Mouse (Mus musculus): ENCODE data around the gene Myom1. TPM values are rescaled to one million over a fixed set of nuclear protein-coding genes. Genes with fewer than 3 reads are reported as not detected.

Myom1 gene
- total RNA-seq, 4 experiments from 2014 or later = 1,005 to 1,153 (median 1,086) TPM

DNA sequence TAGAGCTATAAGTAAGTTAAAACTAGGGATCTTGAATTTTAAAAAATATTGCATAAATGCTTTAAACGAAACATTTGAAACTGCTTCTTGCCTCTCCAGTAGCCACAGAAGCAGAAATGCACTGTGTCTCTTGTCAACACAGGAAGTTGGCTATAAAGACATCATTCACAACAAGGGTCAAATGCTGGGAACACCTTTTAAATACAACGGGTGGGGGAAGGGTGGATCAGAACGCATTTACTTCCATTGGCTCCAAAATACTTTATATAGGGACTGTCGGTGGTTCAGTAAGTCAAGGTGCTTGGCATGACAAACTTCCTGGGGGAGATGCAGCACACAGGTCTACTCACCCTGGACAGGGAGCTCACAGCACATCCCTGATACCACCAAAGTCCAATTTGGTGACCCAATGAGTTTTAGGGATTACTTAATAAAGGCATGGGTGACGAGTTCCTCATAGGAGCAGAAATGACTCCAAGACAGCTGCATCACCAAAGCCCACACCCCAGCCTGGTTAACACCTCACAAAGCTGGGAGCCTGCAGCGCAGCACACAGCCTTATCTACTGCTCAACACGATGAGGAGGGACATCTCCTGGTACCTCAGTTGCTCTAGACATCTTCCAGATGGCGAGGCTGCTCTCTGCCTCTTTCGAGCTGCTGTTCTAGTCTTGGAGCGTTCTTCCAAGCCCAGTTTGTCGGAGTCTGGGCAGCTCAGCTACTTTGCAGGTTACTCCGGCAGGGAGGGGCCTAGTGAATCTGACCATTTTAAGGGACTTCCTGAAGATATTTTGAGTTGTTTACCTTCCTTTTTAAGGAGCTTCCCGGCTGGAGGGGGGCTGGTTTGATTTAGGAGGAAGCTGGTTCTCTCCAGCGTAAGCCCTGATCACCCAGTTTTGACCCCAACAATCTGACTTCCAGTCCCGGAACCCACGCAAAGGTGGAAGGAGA lies 134.2 kb downstream of the Myom1 start:
- no peak for DNase-seq (ENCODE audit: low spot score)

- no peak for DNase-seq (ENCODE audit: low spot score)
These were observed 134.9 kb downstream of the Myom1 start for GRCm38 (mm10) chr17:71137334-71137721.

DNA sequence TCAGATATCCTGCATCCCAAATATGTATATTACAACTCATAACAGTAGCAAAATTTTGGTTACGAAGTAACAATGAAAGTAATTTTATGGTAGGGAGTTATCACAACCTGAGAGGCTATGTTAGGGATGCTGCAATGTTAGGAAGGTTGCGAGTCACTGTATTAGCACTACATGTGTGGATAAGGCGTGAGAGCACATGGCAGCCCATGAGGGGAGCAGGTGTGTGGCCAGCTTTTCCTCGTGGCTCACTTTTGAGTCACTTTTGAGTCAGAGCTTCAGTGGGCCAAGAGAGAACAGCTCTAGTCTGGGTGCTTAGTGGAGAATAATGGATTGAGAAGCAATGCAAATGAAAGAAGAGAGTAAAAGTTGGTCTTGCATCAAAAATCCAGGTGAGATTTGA lies 139.6 kb downstream of the Myom1 start:
- DNase-seq (ENCODE audit: low spot score) = no peak

GRCm38 (mm10) chr17:71143155-71143554 lies 140.7 kb downstream of the Myom1 start:
- no peak for DNase-seq (ENCODE audit: low spot score)

DNA sequence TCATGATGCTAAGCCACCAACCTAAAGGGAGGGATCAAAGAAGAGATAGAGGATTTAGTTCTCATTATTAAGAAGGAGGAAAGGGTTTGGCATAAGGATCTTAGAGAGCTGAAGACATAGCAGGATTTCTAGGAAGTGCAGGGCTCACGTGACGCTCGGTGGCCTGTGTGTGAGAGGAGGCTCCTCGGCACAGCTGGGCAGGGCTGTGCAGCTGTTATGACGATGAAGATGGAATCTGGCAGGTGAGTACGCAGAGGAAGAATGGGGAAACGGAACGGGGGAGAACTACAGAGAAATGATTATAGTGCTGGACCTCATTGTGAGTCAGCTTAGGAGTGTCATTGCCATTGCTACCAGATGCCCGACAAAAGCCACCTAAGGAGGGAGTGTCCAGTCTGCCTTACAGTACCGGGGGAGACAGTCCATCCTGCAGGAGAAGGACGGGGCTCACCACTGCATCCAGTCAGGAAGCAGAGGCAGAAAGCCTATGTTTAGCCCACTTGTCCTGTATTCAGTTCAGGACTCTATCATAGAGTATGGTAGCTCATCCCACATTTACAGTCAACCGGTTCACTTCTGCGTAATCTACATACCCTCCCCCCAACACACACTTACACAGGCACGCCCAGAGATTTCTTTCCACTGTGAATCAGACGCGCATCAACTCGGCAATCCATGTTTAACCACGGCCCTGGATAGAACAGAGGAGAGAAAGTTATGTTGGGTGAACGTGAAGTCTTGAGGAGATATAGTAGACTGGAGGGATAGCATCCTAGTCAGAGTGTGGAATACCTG lies 142.1 kb downstream of the Myom1 start:
- no peak for DNase-seq (ENCODE audit: low spot score)

GRCm38 (mm10) chr17:71145248-71145961 lies 143.0 kb downstream of the Myom1 start:
- no peak for DNase-seq (ENCODE audit: low spot score)

DNA sequence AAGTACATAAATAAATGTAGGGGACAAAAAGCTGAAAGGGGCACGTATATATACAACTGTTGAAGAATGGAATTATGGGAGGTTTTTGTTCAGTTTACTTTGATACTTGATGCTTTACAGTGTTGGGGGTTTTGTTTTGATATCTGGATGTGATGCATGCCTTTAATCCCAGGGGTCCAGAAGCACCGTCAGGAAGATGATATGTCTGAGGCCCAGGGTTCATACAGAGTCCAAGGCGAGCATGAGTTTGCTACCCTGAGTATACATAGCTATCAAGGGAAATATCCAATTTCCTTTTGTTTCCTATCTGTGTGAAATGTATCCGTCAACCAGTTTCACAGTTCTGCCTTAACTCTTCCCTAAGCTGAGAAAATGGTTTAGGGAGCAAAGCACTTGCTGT lies 150.9 kb downstream of the Myom1 start:
- DNase-seq (ENCODE audit: low spot score) = no peak

DNA sequence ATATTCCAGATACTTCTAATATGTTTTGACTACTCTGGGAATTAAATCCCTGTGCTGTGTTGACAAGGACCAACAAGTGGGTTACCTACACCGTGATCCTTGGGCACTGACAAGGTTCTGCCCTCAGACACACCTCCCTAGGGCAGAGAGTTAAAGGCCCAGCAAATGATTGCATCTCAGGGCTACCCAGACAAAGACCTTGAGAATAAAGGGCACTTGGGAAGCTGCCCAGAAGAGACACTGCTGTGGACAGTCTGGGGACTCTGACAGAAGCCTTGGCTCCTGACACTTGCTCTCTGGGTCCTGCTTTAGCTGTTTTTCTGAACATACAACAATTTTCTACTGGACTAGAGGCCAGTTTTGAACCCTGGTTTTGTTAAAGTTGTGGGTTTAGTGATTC lies 152.8 kb downstream of the Myom1 start:
- DNase-seq (ENCODE audit: low spot score) = no peak

- no peak for DNase-seq (ENCODE audit: low spot score)
These were observed 156.7 kb downstream of the Myom1 start for GRCm38 (mm10) chr17:71159152-71159567.

DNA sequence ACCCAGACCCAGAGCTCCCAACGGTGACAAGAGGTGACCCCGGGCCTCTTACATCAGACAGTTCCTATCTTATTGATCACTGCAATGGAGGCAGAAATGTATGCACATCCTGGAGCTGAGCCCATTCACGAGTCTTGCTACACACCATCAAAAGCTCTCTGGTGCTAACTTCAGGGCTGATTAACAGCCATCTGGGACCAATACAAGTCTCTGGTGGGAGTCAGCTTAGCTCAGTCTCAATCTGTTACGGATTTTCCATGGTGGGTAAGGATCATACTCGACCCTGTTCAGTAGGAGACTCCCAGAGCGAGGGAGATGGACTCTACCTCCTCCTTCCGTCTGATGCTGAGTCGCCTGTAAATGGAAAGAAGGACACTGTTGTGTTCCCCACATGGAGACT lies 157.3 kb downstream of the Myom1 start:
- DNase-seq (ENCODE audit: low spot score) = no peak

DNA sequence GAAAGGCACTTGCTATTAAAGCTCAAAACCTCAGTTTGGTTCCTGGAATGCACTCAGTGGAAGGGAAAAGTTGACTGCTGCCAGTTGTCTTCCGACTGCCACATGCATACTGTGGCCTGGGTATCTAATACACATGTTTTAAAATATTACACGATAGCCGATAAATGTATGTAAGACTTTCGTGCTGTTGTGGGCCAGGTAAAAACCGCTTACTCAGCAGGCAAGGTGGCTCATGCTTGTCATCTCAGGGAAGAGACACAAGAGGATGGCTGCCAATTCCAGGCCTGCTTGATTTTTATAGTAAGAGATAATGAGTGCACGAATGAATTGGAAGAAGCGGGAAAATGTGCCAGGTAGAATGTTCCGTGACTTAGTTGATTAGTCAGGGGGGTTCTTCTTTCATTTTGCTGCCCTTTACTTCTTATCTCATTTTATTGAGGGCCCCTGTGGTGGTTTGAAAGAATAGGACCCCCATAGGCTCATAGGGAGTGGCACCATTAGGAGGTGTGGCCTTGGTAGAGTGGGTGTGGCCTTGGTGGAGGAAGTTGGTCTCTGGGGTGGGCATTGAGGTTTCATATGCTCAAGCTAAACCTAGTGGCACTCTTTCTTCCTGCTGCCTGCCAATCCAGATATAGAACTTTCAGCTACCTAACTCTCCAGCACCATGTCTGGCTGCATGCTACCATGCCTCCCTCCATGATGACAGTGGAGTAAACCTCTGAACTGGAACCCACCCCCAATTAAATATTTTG lies 158.0 kb downstream of the Myom1 start:
- DNase-seq (ENCODE audit: low spot score) = no peak

DNA sequence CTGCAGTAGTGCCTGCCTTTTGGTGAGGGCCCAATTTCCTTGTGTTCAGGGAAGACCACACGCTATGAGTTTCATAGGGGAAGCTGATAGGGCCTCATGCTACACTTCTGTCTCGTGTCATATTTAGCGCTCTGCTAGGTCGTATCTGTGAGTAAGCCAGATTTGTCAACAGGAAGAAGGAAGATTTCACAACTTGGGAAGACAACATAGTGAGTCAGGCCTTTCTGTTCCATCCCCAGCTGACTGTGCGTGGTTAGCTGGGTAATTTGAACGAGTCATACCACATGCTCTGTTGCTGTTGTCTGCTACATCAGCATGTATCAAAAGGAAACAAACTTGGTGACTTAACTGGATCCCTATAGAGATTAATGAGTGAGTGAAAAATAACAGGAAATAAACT lies 162.6 kb downstream of the Myom1 start:
- DNase-seq (ENCODE audit: low spot score) = peak; percentile 69

DNA sequence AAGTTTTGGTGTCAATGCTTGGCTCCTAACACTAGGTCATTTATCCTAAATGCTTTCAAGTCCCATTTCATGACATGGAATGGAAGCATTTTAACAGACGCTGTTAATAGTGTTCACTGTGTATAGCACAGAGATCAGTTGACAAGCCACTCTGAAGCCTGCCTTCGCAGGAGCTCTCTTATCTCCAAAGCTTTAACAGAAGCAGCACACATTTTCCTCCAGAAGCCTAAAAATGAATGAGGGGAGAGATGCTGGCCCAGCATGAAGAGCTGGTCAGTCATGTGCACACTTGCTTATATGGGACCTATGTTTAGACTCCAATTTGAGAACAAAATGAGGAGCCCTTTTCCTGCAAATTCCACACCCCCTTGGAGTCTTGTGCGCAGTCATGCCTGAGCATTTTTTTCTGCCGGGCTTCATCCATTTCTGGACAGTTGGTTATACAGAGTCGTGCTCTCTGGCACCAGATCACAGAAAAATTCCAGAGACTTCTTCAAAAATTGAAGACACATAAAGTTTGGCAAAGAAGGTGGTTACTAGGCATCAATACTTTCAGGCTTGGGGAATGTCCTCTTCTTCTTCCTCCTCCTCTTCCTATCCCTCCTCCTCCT lies 165.9 kb downstream of the Myom1 start:
- no peak for DNase-seq (ENCODE audit: low spot score)

GRCm38 (mm10) chr17:71168846-71169245 lies 166.4 kb downstream of the Myom1 start:
- no peak for DNase-seq (ENCODE audit: low spot score)

- no peak for DNase-seq (ENCODE audit: low spot score)
These were observed 167.2 kb downstream of the Myom1 start for GRCm38 (mm10) chr17:71169639-71170038.

- DNase-seq (ENCODE audit: low spot score) = no peak
These were observed 168.7 kb downstream of the Myom1 start for GRCm38 (mm10) chr17:71171161-71171560.

Other genes starting within 250 kb of the Myom1 start
- 1 to 10 TPM; 2.8 to 4.8 (median 3.9) TPM for gene Tgif1, start 149.1 kb upstream of the Myom1 start, total RNA-seq (2022)
- 1,000 to 10,000 TPM in 3 of 4 experiments, 100 to 1,000 TPM in 1; 878 to 1,206 (median 1,167) TPM for gene Myl12a, start 245 bp downstream of the Myom1 start, total RNA-seq (2022)
- gene Lpin2, start 179.9 kb downstream of the Myom1 start, total RNA-seq (2022) = 10 to 100 TPM in 1 of 4 experiments, 1 to 10 TPM in 3; 7.4 to 11.1 (median 10.0) TPM